Mouse (Mus musculus) liver, embryonic 14.5 days (tissue): ENCODE data around the gene Zfp488. TPM values are rescaled to one million over a fixed set of nuclear protein-coding genes. Genes with fewer than 3 reads are reported as not detected.

Experiments used
- ATAC-seq: fragments of 200-750 bp; cut with Nextera tagmentation; 2 replicates; pipeline ENCODE4 v1.8.0; 2017; ENCODE audit warnings: moderate number of reproducible peaks, mild to moderate bottlenecking, moderate library complexity; ENCODE audit not compliant: insufficient read depth
- DNase-seq, 3 experiments: peaks; one replicate each; pipeline ENCODE4 v3.0.0-alpha.2; 2012 to 2013; ENCODE audit warnings: low read depth in 3 of 3, low spot score in 3 of 3
- H3K27ac ChIP-seq: fragments of 300-500 bp; sonication (generic); 2 replicates; pipeline ENCODE4 v1.5.1; 2014; ENCODE audit warnings: moderate library complexity, mild to moderate bottlenecking, control low read depth, inconsistent platforms
- H3K27me3 ChIP-seq: fragments of 300-500 bp; sonication (generic); 2 replicates; pipeline ENCODE4 v1.6.1; 2014; ENCODE audit warnings: mild to moderate bottlenecking, low read length, moderate library complexity; ENCODE audit not compliant: control insufficient read depth, insufficient read depth
- H3K36me3 ChIP-seq: fragments of 300-500 bp; sonication (generic); replicated peaks from 2 replicates; pipeline ENCODE4 v1.6.1; 2014; ENCODE audit warnings: low read depth; ENCODE audit not compliant: control insufficient read depth, insufficient read depth
- H3K4me1 ChIP-seq, 2 experiments: fragments of 200-500 bp in 1 of 2; fragments of 300-500 bp in 1 of 2; sonication (generic) in 1 of 2; replicated peaks; 2 replicates each; pipeline ENCODE4 v1.6.1; 2012 to 2014; ENCODE audit warnings: antibody characterized with exemption in 1 of 2, inconsistent platforms in 1 of 2, low read length in 1 of 2; ENCODE audit not compliant: control insufficient read depth in 2 of 2, insufficient read depth in 2 of 2
- H3K4me2 ChIP-seq: fragments of 300-500 bp; sonication (generic); 2 replicates; pipeline ENCODE4 v1.6.1; 2014; ENCODE audit warnings: low read depth, mild to moderate bottlenecking, control low read depth, moderate library complexity
- H3K4me3 ChIP-seq, 2 experiments: fragments of 200-500 bp in 1 of 2; fragments of 300-500 bp in 1 of 2; sonication (generic) in 1 of 2; 2 replicates each; pipeline ENCODE4 v1.5.1; 2012 to 2014; ENCODE audit warnings: low read depth in 2 of 2, low read length in 2 of 2, mild to moderate bottlenecking in 2 of 2, control low read depth in 1 of 2, inconsistent platforms in 1 of 2, moderate library complexity in 1 of 2; ENCODE audit not compliant: insufficient read depth in 1 of 2
- H3K9ac ChIP-seq: fragments of 300-500 bp; sonication (generic); replicated peaks from 2 replicates; pipeline ENCODE4 v1.6.1; 2014; ENCODE audit warnings: mild to moderate bottlenecking, control low read depth, moderate library complexity
- H3K9me3 ChIP-seq: fragments of 300-500 bp; sonication (generic); 2 replicates; pipeline ENCODE4 v1.6.1; 2016; ENCODE audit warnings: low read length, mixed read lengths; ENCODE audit not compliant: control insufficient read depth
- CTCF ChIP-seq: IDR thresholded peaks from 2 replicates; pipeline ENCODE4 v1.5.1; 2016; ENCODE audit warnings: antibody characterized with exemption, low read depth, control low read depth
- EP300 ChIP-seq: IDR thresholded peaks from 2 replicates; pipeline ENCODE4 v1.6.1; 2016; ENCODE audit warnings: antibody characterized with exemption, low read depth
- WGBS: fragments of 180-500 bp; shearing (Covaris S2); extraction: QIAGEN DNeasy Blood & Tissue Kit; methylation state at CpG from one replicate; pipeline ENCODE4 v1.1.7; 2014; ENCODE audit not compliant: insufficient replicate concordance; 5-methylcytosine and 5-hydroxymethylcytosine counted together
- polyA plus RNA-seq, 2 experiments: library from polyadenylated mRNA; depleted of rRNA in 1 of 2; stranded (reverse) in 1 of 2; unstranded in 1 of 2; fragments of >200 nt; fragmentation: Nextera tagmentation in 1 of 2; extraction: Ambion mirVana in 1 of 2; gene quantifications; 2 replicates each; pipeline versions ENCODE4 v1.2.1 to v1.2.3; 2012 to 2014

Zfp488 gene
- polyA plus RNA-seq, 2 experiments, result not detected

DNA sequence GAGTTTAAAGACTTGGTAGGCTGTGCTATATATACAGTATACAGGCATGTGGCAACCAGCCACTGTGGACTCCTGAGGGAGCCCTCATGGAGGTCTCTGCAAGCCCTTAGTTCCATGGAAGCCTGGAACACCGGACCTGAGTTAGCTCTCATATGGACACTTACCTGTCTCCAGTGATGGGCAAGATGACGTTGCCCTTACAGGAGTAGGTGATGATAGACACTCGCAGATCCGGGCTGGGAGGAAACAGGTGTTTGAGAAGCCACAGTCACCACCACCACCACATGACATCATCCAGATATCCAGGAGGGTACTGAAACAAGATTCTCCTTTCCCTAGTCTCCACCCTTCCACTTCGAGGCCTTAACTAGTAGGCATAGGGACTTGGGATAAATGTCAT, 23.8 kb upstream of the Zfp488 start:
- Histone ChIP-seq H3K4me2 (no peak overlapping the region), H3K27ac (no peak overlapping the region), H3K27me3 (no peaks in the 10 kb centered on the region), H3K9me3 (no peaks in the 10 kb centered on the region), H3K9ac (no peak overlapping the region), H3K4me1 (no peaks in the 10 kb centered on the region), H3K4me3 (no peak overlapping the region), H3K36me3 (no peaks in the 10 kb centered on the region)
- TF ChIP-seq CTCF, result no peak
- TF ChIP-seq EP300, result no peak
- ATAC-seq (no peak), DNase-seq (no peak)
- 52% methylated on average over 5 of the region's 5 CpGs for WGBS

DNA sequence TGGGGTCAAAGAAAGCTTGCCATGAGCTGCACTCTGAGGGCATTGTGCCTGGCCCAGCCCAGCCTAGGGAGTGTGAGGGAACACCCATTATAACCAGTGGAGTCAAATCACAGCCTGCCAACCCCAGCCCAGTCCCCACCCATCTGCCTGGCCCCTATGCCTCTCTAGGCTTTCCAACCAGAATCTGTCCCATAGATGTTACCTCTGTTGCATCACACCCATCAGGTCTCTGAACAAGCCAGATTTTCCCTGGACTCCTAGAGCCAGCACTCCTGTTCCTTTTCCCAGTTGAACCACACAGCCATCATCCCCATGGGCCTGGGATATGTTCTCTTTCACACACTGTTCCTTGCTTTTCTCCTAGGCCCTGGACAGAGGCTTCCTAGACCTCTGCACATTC, 22.9 kb upstream of the Zfp488 start:
- ATAC-seq, result no peak
- Histone ChIP-seq H3K9ac (no peak overlapping the region), H3K4me1 (no peaks in the 10 kb centered on the region), H3K27me3 (no peaks in the 10 kb centered on the region), H3K4me3 (no peak overlapping the region), H3K9me3 (no peaks in the 10 kb centered on the region), H3K27ac (no peak overlapping the region), H3K4me2 (no peak overlapping the region), H3K36me3 (no peaks in the 10 kb centered on the region)
- no peak for DNase-seq
- TF ChIP-seq CTCF, result no peak

DNA sequence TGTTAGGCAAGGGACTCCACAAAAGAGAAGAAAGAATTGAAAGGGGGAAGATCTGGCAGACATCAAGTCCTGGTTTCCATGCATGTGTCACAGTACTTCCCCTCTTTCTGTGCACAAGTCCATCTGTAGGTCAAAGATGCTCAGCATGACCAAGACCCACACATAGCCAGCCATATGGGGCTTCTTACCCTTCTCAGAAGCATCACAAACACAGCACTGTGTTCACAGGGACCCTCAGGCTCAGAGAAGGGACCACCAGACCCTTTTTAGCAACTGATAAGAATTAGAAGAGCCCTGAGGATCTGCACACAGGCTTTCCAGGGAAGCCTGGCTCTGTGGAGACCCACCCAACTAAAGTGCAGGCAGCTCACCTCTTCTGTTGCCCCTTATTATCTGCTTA, 21.5 kb upstream of the Zfp488 start:
- Histone ChIP-seq H3K4me2 (no peak overlapping the region), H3K4me3 (no peak overlapping the region), H3K9me3 (no peaks in the 10 kb centered on the region), H3K9ac (no peak overlapping the region), H3K27me3 (no peaks in the 10 kb centered on the region), H3K36me3 (no peaks in the 10 kb centered on the region), H3K4me1 (no peaks in the 10 kb centered on the region), H3K27ac (no peak overlapping the region)
- no peak for TF ChIP-seq CTCF
- no peak for TF ChIP-seq EP300
- no peak for DNase-seq
- no peak for ATAC-seq

DNA sequence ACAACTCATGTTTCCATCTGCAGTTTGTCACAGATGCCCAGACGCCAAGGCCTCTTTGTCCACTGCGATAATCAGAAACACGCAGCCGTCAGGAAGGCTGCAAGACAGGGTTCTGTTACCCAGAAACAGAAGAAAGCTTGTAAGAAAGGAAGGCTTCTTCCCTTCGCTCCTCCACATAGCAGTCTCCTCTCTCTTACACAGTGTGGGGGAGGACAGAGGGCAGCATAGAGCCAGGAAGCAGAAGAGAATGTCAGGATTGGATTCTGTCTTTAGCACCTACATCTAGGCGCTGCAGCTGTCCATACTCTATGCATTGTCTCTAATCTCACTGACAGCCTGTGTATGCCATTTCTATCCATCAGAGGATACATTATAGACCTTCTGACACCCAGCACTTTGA, 18.9 kb upstream of the Zfp488 start:
- 62% methylated on average over 6 of the region's 6 CpGs for WGBS
- no peak overlapping the region for H3K4me3 ChIP-seq
- no peaks in the 10 kb centered on the region for H3K27me3 ChIP-seq
- no peak overlapping the region for H3K4me2 ChIP-seq
- H3K4me1 ChIP-seq, result no peaks in the 10 kb centered on the region
- H3K9ac ChIP-seq, result no peak overlapping the region
- TF ChIP-seq CTCF (no peak), EP300 (no peak)
- no peak overlapping the region for H3K27ac ChIP-seq
- H3K36me3 ChIP-seq, result no peaks in the 10 kb centered on the region
- no peaks in the 10 kb centered on the region for H3K9me3 ChIP-seq
- ATAC-seq (no peak), DNase-seq (no peak)

DNA sequence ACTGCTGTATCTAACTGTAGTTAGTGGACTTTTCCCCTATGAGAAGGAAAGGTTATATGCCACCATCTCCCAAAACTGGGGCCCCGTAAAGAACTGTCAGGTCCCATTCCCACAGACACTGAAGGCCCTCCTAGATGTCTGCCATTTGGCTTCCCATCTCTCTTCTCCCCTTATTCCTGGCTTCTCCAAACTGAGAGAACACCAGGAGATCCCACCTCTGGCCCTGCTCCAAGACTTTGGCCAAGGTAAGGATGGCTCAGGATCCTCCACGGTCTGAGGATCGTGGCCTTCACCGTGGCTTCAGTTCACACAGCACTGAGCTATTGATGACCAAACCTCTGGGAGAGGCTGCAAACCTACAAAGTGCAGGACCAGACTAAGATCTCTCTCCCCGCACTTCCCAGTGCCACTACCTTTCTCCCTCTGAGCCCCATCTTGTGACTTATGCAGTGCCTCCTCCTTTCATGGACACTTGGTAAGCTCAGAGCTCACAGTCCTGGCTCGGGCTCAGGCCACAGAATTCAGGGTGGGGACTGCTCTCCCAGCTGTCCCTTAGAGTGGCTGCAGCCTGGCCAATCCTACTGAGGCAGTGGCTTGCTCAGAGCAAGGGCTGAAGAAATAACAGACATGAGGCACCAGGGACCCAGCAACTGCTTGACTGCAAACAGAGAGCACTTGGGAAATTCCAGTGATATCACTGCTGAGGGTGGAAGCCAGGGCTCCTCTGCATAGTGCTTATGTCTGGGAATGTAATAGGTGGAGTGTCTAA, 15.1 kb upstream of the Zfp488 start:
- no peak overlapping the region for H3K27ac ChIP-seq
- no peak overlapping the region for H3K9ac ChIP-seq
- no peak for ATAC-seq
- 65% methylated on average over 6 of the region's 6 CpGs for WGBS
- H3K4me2 ChIP-seq, result no peak overlapping the region
- no peaks in the 10 kb centered on the region for H3K4me1 ChIP-seq
- no peak for DNase-seq
- no peaks in the 10 kb centered on the region for H3K36me3 ChIP-seq
- no peak for TF ChIP-seq CTCF
- no peak for TF ChIP-seq EP300
- no peaks in the 10 kb centered on the region for H3K9me3 ChIP-seq
- no peak overlapping the region for H3K4me3 ChIP-seq
- no peaks in the 10 kb centered on the region for H3K27me3 ChIP-seq
